Mouse (Mus musculus): ENCODE measurements at regions not wholly inside any gene's neighbourhood (a gene's known extent, or its start where the extent isn't known, plus 50 kb on each side); places are given as distances from the start of the nearest gene placed in this dataset.

GRCm38 (mm10) chr10:117574915-117575314 lies 54.4 kb upstream of the Cpm start:
- no peak for TF ChIP-seq CTCF (IDR thresholded peaks at IDR 0.05; ENCODE audit: insufficient read depth, low read length)
- TF ChIP-seq POLR2A (IDR thresholded peaks at IDR 0.05; ENCODE audit: borderline replicate concordance, extremely low read depth, low read depth, low read length), result no peak
